Mouse (Mus musculus): ENCODE results near the gene Zfp108. TPM values are rescaled to one million over a fixed set of nuclear protein-coding genes. Genes with fewer than 3 reads are reported as not detected.

Gene Zfp108
- not detected in 2 replicates for total RNA-seq (2023)

DNA sequence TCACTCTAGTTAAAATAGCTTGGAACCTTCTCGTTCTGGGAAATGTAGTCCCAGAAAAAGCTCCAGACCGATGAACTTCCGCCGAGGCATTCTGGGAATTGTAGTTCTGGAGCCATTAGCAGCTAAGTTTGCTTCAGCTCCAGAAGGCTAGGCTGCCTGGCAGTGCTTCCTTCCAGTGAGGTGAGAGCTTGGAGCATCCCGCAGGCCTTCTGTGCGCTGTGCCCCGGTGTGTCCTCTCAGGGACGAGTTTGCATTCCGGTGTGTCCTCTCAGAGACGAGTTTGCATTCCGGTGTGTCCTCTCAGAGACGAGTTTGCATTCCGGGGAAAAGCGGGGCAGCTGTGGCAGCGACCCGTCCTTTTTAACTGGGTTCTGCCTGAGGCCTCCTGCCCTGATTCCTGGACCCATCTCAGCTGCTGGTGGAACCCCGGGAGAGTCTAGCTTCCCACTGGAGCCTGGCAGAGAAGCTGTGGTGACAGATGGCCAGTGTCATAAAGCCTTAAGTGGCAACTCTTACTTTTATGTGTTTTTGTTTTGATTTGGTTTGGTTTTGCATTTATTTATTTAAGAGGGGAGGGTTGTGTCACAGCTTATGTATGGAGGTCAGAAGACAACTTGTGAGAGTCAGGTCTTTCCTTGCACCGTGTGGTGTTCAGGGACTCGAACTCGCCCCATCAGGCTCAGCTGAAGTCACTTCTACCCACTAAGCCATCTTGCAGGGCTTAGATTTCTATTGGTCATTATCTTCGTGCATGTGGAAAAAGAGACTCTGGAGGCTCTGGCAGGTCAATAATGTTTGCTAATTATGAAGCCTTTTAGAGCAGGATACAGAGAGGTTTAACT is at the start of gene Zfp108:
Zfp108 (plus strand) TSS at position 162 of the 842 bp plus-strand sequence.

DNA sequence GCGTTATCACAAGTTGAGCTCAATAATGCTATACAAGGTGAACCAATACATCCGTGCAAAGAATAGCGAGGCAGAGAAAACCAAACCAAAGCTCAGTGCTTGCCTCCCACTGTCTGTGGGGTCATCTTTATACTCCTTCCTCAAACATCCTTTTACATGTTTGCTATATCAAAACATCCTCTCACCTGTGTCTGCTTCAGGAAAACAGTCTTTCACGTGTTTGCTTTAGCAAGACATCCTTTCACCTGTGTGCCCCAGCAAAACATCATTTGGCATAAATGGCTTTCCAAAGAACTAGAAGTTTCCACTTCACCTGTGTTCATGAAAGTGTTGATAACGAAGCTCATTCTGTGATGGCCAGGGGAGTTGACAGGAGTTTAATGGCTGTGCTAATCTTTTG is 43.3 kb upstream of the Zfp108 start, which contains the start of gene Zfp111:
Zfp111 (minus strand) TSS at position 101 of the 400 bp plus-strand sequence.

DNA sequence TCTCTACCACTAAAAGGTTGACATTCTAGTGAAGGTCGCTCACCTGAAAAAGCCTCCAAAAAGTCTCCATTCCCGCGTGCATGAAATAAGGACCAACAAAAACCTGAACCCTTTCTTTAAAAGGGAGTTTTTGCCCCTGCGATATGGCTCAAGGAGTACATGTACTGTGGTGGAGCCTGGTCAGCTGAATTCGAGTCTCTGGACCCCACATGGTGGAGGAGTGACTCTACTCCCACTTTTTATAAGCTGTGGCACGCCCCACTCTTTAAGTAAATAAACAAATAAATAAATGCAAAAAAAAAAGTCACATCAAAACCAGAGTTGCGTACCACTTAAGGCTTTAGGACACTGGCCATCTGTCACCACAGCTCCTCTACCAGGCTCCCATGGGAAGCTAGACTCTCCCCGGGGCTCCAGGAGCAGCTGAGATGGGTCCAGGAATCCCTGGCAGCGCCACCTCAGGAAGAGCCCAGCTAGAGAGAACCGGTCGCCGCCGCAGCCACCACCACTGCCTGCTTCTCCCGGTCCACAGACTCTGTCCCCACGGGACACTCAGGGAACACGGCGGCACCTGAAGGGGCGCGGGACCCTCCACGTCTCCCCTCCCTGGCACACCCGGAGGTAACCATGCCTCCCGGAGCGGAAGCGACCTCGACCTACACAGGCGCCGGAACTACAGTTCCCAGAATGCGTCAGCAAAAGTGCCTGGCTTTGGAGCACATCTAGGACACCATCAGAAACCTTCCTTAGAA is 17.4 kb upstream of the Zfp108 start, which contains the start of gene Zfp109:
Zfp109 (minus strand) TSS at position 521 of the 752 bp plus-strand sequence.

DNA sequence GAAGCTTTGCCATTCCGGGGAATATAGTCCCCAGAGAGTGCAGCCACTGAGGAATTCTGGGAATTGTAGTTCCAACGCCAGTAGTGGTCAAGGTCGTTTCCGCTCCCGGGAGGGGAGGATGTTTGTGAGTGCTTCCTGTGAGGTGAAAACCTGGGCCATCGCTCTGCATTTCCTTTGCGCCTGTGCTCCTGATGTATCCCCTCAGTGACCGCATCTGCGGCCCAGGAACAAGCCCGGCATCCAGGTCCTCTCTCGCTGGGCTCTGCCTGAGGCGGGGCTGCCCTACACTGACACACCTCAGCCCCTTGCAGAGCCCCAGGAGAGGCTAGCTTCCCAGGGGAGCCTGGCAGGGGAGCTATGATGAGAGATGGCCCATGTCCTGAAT is 15.7 kb downstream of the Zfp108 start, which contains the start of gene Zfp93:
Zfp93 (plus strand) TSS at position 133 of the 385 bp plus-strand sequence.

DNA sequence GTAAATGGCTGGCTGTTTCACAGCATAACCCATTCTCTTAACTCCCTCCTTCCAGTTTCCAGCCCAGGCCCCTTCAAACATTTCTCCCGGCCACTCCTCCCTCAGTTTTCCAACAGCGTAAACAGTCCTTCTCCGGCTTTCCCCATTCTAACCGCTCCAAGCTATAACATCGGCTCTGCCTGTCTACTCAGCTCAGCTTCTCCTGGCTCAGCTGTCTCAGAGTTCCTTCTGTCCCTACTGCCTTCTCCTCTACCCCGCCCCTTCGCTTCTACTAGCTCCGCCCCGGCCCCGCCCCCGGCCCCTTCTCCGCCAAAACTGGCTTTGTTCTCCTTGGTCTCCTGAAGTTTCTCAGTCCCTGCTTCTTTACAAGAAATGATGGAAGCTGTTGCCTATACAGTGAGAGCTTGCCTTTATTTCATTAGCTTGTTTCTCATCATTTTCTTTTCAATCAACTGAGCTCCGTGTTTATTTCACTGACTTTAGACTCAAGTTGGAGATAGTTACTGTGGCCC is 46.2 kb downstream of the Zfp108 start, which contains the start of gene Zfp61:
Zfp61 (minus strand) TSS at position 462 of the 512 bp plus-strand sequence.

Other genes with a start within 250 kb of the Zfp108 start
- not detected in 2 replicates for gene Vmn1r183, start 201.5 kb upstream of the Zfp108 start, total RNA-seq (2023)
- gene Zfp180, start 172.9 kb upstream of the Zfp108 start, total RNA-seq (2023): 14.1 and 21.8 TPM in 2 replicates
- 2.0 TPM in 2 replicates for gene Zfp112, start 142.5 kb upstream of the Zfp108 start, total RNA-seq (2023)
- 1.6 and 2.3 TPM in 2 replicates for gene Zfp235, start 120.6 kb upstream of the Zfp108 start, total RNA-seq (2023)
- gene Zfp114, start 79.7 kb upstream of the Zfp108 start, total RNA-seq (2023): not detected in 2 replicates
- 1.8 and 2.9 TPM in 2 replicates for gene Zfp111, start 43.4 kb upstream of the Zfp108 start, total RNA-seq (2023)
- 0.39 and 1.1 TPM in 2 replicates for gene Zfp109, start 17.2 kb upstream of the Zfp108 start, total RNA-seq (2023)
- gene Zfp93, start 15.6 kb downstream of the Zfp108 start, total RNA-seq (2023): 0.19 TPM in 1 of 2 replicates, not detected in the other
- gene Zfp61, start 46.4 kb downstream of the Zfp108 start, total RNA-seq (2023): 1.2 and 1.4 TPM in 2 replicates
- not detected in 2 replicates for gene Zfp94, start 61.9 kb downstream of the Zfp108 start, total RNA-seq (2023)
- not detected in 2 replicates for gene Tescl, start 79.1 kb downstream of the Zfp108 start, total RNA-seq (2023)
- not detected in 2 replicates for gene Lypd5, start 94.4 kb downstream of the Zfp108 start, total RNA-seq (2023)
- gene Kcnn4, start 115.5 kb downstream of the Zfp108 start, total RNA-seq (2023): 18.0 and 26.6 TPM in 2 replicates
- 55.2 and 65.2 TPM in 2 replicates for gene Smg9, start 144.8 kb downstream of the Zfp108 start, total RNA-seq (2023)
- gene Irgc1, start 197.5 kb downstream of the Zfp108 start, total RNA-seq (2023): 2.0 and 2.1 TPM in 2 replicates
- 1,192 and 1,464 TPM in 2 replicates for gene Plaur, start 207.7 kb downstream of the Zfp108 start, total RNA-seq (2023)
- 0.29 TPM in 1 of 2 replicates, not detected in the other for gene Cadm4, start 227.2 kb downstream of the Zfp108 start, total RNA-seq (2023)

Measured in neutrophil, adult 65 days (primary cell).